Mouse (Mus musculus) brain, embryonic 14.5 days (tissue): Measurements from ENCODE around the gene Erg.

ENCODE experiments used
- CTCF ChIP-seq: fragments of 200-500 bp; IDR thresholded peaks from 2 replicates; pipeline ENCODE4 v1.5.1; 2012; ENCODE audit warnings: inconsistent platforms, mild to moderate bottlenecking, moderate library complexity, borderline replicate concordance; ENCODE audit not compliant: insufficient read depth, insufficient read length; ENCODE audit errors: extremely low read depth
- POLR2A ChIP-seq: fragments of 200-500 bp; IDR thresholded peaks from 2 replicates; pipeline ENCODE4 v1.6.1; 2012; ENCODE audit warnings: mild to moderate bottlenecking, inconsistent platforms, borderline replicate concordance; ENCODE audit not compliant: poor library complexity, insufficient read depth, insufficient read length, severe bottlenecking; ENCODE audit errors: extremely low read depth

- TF ChIP-seq CTCF (peak; percentile 70), POLR2A (no peak)
Measured at GRCm38 (mm10) chr16:95605304-95605703, 18.9 kb upstream of the Erg start.
